Mouse (Mus musculus) natural killer cell, adult 2 months (primary cell): ENCODE results near the gene Taar4.

Experiments
- DNase-seq, 2 experiments: peaks; one replicate each; pipeline ENCODE4 v3.0.0; 2022; ENCODE audit warnings: low spot score in 2 of 2

Taar4 gene

GRCm38 (mm10) chr10:24007034-24007433 is 46.7 kb downstream of the Taar4 start:
- no peak for DNase-seq

- DNase-seq: no peak
Observed at GRCm38 (mm10) chr10:24008143-24008542, 47.8 kb downstream of the Taar4 start.
